7 mouse cellular contexts compared by ENCODE assay signal in genomic region chr11:23895060-23895426, GRCm38 (mm10). TPM values are rescaled to one million over a fixed set of nuclear protein-coding genes. Genes with fewer than 3 reads are reported as not detected.
DNase-seq lines count a peak whose midpoint lies in the region; ATAC-seq and TF ChIP-seq lines count a peak whose summit lies in the region.

Gene Papolg (minus strand): TSS chr11:23895253.

- ATAC-seq in intestine, postnatal 0 days = peak; percentile 99
- ATAC-seq in midbrain, embryonic 12.5 days (ENCODE audit: low FRiP score, low read depth) = peak; percentile 100

- H3K27me3 ChIP-seq in embryonic facial prominence, embryonic 10.5 days (replicated peaks; ENCODE audit: low read depth, poor library complexity, severe bottlenecking) = 0 out of 2 replicates have a peak, but pooled peaks cover 4% of the 10 kb centered on the region
- no peaks in the 10 kb centered on the region for H3K27me3 ChIP-seq in intestine, postnatal 0 days (replicated peaks; ENCODE audit: control insufficient read depth, insufficient read depth, low read length)
- H3K27me3 ChIP-seq in midbrain, embryonic 12.5 days = peaks cover 7% of the 10 kb centered on the region; the same call in 1 of the 2 replicates
- H3K27me3 ChIP-seq in small intestine, adult 2 months (ENCODE audit: control insufficient read depth, insufficient read depth, low read length) = no peaks in the 10 kb centered on the region; the same call in 1 of the 2 replicates

- no peaks in the 10 kb centered on the region for H3K9me3 ChIP-seq in embryonic facial prominence, embryonic 10.5 days
- no peaks in the 10 kb centered on the region for H3K9me3 ChIP-seq in intestine, postnatal 0 days (ENCODE audit: control insufficient read depth)
- H3K9me3 ChIP-seq in midbrain, embryonic 12.5 days = no peaks in the 10 kb centered on the region

- intact Hi-C loops in left cerebral cortex, postnatal 4 days (cut with DNase I) = no loop called here

- DNase-seq in adrenal gland, postnatal 10 days = peak; percentile 97
- peak; percentile 96 for DNase-seq in embryonic facial prominence, embryonic 10.5 days (ENCODE audit: low spot score)
- DNase-seq in gonadal fat pad, adult 2 months (ENCODE audit: low read depth) = peak; percentile 38
- peak; percentile 91 for DNase-seq in left cerebral cortex, postnatal 4 days

- peak within 1 kb of the TSS; percentile 93 for H3K27ac ChIP-seq in embryonic facial prominence, embryonic 10.5 days (replicated peaks)
- H3K27ac ChIP-seq in intestine, postnatal 0 days (ENCODE audit: low read depth, low read length) = peak within 1 kb of the TSS; percentile 79
- peak within 1 kb of the TSS; percentile 88 for H3K27ac ChIP-seq in midbrain, embryonic 12.5 days (replicated peaks)
- H3K27ac ChIP-seq in small intestine, adult 2 months (ENCODE audit: insufficient read depth, low read depth, low read length) = peak within 1 kb of the TSS; percentile 64

- peaks cover 26% of the 10 kb centered on the region for H3K36me3 ChIP-seq in embryonic facial prominence, embryonic 10.5 days (replicated peaks)
- peaks cover 8% of the 10 kb centered on the region; the same call in 1 of the 2 replicates for H3K36me3 ChIP-seq in intestine, postnatal 0 days (ENCODE audit: control insufficient read depth, insufficient read depth)
- H3K36me3 ChIP-seq in midbrain, embryonic 12.5 days = peaks cover 9% of the 10 kb centered on the region; the same call in 1 of the 2 replicates
- peaks cover 6% of the 10 kb centered on the region for H3K36me3 ChIP-seq in small intestine, adult 2 months (ENCODE audit: control insufficient read depth, insufficient read depth, low read length)

- H3K4me3 ChIP-seq in embryonic facial prominence, embryonic 10.5 days = peak within 1 kb of the TSS; percentile 75
- H3K4me3 ChIP-seq in intestine, postnatal 0 days (ENCODE audit: low read depth, low read length) = peak within 1 kb of the TSS; percentile 99
- H3K4me3 ChIP-seq in midbrain, embryonic 12.5 days = peak within 1 kb of the TSS; percentile 97
- peak within 1 kb of the TSS; percentile 91 for H3K4me3 ChIP-seq in small intestine, adult 2 months (ENCODE audit: low read depth, low read length)

- H3K9ac ChIP-seq in intestine, postnatal 0 days (ENCODE audit: low read depth, low read length) = peak within 1 kb of the TSS; percentile 85
- H3K9ac ChIP-seq in midbrain, embryonic 12.5 days (replicated peaks) = peak within 1 kb of the TSS; percentile 97

- H3K4me2 ChIP-seq in intestine, postnatal 0 days (replicated peaks; ENCODE audit: low read depth) = peak within 1 kb of the TSS; percentile 75
- H3K4me2 ChIP-seq in midbrain, embryonic 12.5 days (replicated peaks) = peak within 1 kb of the TSS; percentile 68

- 1% methylated on average over 21 of the region's 21 CpGs for WGBS in embryonic facial prominence, embryonic 10.5 days
- WGBS in intestine, postnatal 0 days = under 1% methylated on average over 21 of the region's 21 CpGs
- 0% methylated on average over 21 of the region's 21 CpGs for WGBS in midbrain, embryonic 12.5 days
- WGBS in small intestine, adult 2 months = under 1% methylated on average over 21 of the region's 21 CpGs

- H3K4me1 ChIP-seq in embryonic facial prominence, embryonic 10.5 days = peaks cover 12% of the 10 kb centered on the region
- no peaks in the 10 kb centered on the region; the same call in 1 of the 2 replicates for H3K4me1 ChIP-seq in intestine, postnatal 0 days (replicated peaks; ENCODE audit: control insufficient read depth, insufficient read depth, low read length)
- peaks cover 5% of the 10 kb centered on the region; the same call in 1 of the 2 replicates for H3K4me1 ChIP-seq in midbrain, embryonic 12.5 days
- H3K4me1 ChIP-seq in small intestine, adult 2 months (ENCODE audit: control insufficient read depth, insufficient read depth, insufficient read length, low read length) = 0 out of 2 replicates have a peak, but pooled peaks cover 4% of the 10 kb centered on the region

- no peak for TF ChIP-seq CTCF in intestine, postnatal 0 days (IDR thresholded peaks at IDR 0.05; ENCODE audit: low read depth)
- TF ChIP-seq CTCF in small intestine, adult 2 months (IDR thresholded peaks at IDR 0.05; ENCODE audit: extremely low read depth, insufficient read length, insufficient replicate concordance, low read depth, low read length) = no peak

- TF ChIP-seq POLR2A in small intestine, adult 2 months (IDR thresholded peaks at IDR 0.05; ENCODE audit: low read depth, low read length) = peak; percentile 77

RNA-seq across cellular contexts. Expression of gene Papolg, which starts in this region (rescaled TPM):
- total RNA-seq in adrenal gland, postnatal 10 days (2021) = 10 to 100 TPM in 1 of 2 experiments, 1 to 10 TPM in 1; 9.8 to 11.1 TPM
- polyA plus RNA-seq in embryonic facial prominence, embryonic 10.5 days (2016; fragmentation: Nextera tagmentation; extraction: Ambion mirVana) = 19.9 and 21.3 TPM in 2 replicates
- polyA plus RNA-seq in gonadal fat pad, adult 2 months (2012; rRNA removed) = 2.7 and 3.1 TPM in 2 replicates
- polyA plus RNA-seq in intestine, postnatal 0 days (2015; fragmentation: Nextera tagmentation; extraction: Ambion mirVana) = 4.0 and 4.5 TPM in 2 replicates
- total RNA-seq in left cerebral cortex, postnatal 4 days (2021) = 10 to 100 TPM; 23.1 to 24.7 TPM
- 28.3 and 28.5 TPM in 2 replicates for polyA plus RNA-seq in midbrain, embryonic 12.5 days (2016; fragmentation: Nextera tagmentation; extraction: Ambion mirVana)
- 0.86 and 1.1 TPM in 2 replicates for polyA plus RNA-seq in small intestine, adult 2 months (2012; rRNA removed)

Comparison
In these comparisons a context has a peak if more than half of its experiments do, and no peak if none do; other contexts are left out.
1. Peak in every context shown above with its lines: DNase-seq, ATAC-seq, H3K4me3 ChIP-seq and H3K27ac ChIP-seq.
2. DNase-seq: peak in every context shown above with its lines; median percentile 97 in adrenal gland, postnatal 10 days; 96 in embryonic facial prominence, embryonic 10.5 days; 91 in left cerebral cortex, postnatal 4 days; 38 in gonadal fat pad, adult 2 months.